Mouse (Mus musculus): ENCODE data around the gene Isl2. TPM values are rescaled to one million over a fixed set of nuclear protein-coding genes. Genes with fewer than 3 reads are reported as not detected.

The Isl2 gene
- polyA plus RNA-seq, 1 experiment: not detected

- TF ChIP-seq POLR2A (IDR thresholded peaks at IDR 0.05; ENCODE audit: insufficient read depth, low read length) (no peak), CTCF (IDR thresholded peaks at IDR 0.05; ENCODE audit: low read depth, low read length) (no peak), EP300 (IDR thresholded peaks at IDR 0.05; ENCODE audit: insufficient read depth, low read depth, low read length) (no peak)
- Histone ChIP-seq H3K4me1 (ENCODE audit: control insufficient read depth, insufficient read depth, low read length) (no peaks in the 10 kb centered on the region), H3K27ac (ENCODE audit: insufficient read depth, low read length) (no peak overlapping the region), H3K9ac (ENCODE audit: low read depth, poor library complexity, severe bottlenecking) (no peak overlapping the region), H3K36me3 (ENCODE audit: control insufficient read depth, insufficient read depth, low read length, poor library complexity, severe bottlenecking) (no peaks in the 10 kb centered on the region), H3K4me3 (ENCODE audit: low read depth, low read length) (peak overlapping the region; percentile 42), H3K27me3 (ENCODE audit: control insufficient read depth, insufficient read depth, low read length, poor library complexity, severe bottlenecking) (peaks cover 27% of the 10 kb centered on the region), H3K9me3 (replicated peaks; ENCODE audit: control insufficient read depth, insufficient read depth, low read length, poor library complexity, severe bottlenecking) (no peaks in the 10 kb centered on the region)
Measured at GRCm38 (mm10) chr9:55540888-55541287, 2.4 kb downstream of the Isl2 start.

GRCm38 (mm10) chr9:55541681-55542365 is 3.4 kb downstream of the Isl2 start:
- Histone ChIP-seq H3K4me1 (ENCODE audit: control insufficient read depth, insufficient read depth, low read length) (no peaks in the 10 kb centered on the region), H3K27ac (ENCODE audit: insufficient read depth, low read length) (no peak overlapping the region), H3K36me3 (ENCODE audit: control insufficient read depth, insufficient read depth, low read length, poor library complexity, severe bottlenecking) (no peaks in the 10 kb centered on the region), H3K9me3 (replicated peaks; ENCODE audit: control insufficient read depth, insufficient read depth, low read length, poor library complexity, severe bottlenecking) (no peaks in the 10 kb centered on the region), H3K4me3 (ENCODE audit: low read depth, low read length) (peak overlapping the region; percentile 47), H3K27me3 (ENCODE audit: control insufficient read depth, insufficient read depth, low read length, poor library complexity, severe bottlenecking) (peaks cover 29% of the 10 kb centered on the region), H3K9ac (ENCODE audit: low read depth, poor library complexity, severe bottlenecking) (no peak overlapping the region)
- TF ChIP-seq POLR2A (IDR thresholded peaks at IDR 0.05; ENCODE audit: insufficient read depth, low read length) (no peak), EP300 (IDR thresholded peaks at IDR 0.05; ENCODE audit: insufficient read depth, low read depth, low read length) (no peak), CTCF (IDR thresholded peaks at IDR 0.05; ENCODE audit: low read depth, low read length) (no peak)

- Histone ChIP-seq H3K4me3 (ENCODE audit: low read depth, low read length) (peak overlapping the region; percentile 47), H3K9ac (ENCODE audit: low read depth, poor library complexity, severe bottlenecking) (no peak overlapping the region), H3K27ac (ENCODE audit: insufficient read depth, low read length) (no peak overlapping the region), H3K9me3 (replicated peaks; ENCODE audit: control insufficient read depth, insufficient read depth, low read length, poor library complexity, severe bottlenecking) (no peaks in the 10 kb centered on the region), H3K36me3 (ENCODE audit: control insufficient read depth, insufficient read depth, low read length, poor library complexity, severe bottlenecking) (no peaks in the 10 kb centered on the region), H3K4me1 (ENCODE audit: control insufficient read depth, insufficient read depth, low read length) (no peaks in the 10 kb centered on the region), H3K27me3 (ENCODE audit: control insufficient read depth, insufficient read depth, low read length, poor library complexity, severe bottlenecking) (peaks cover 29% of the 10 kb centered on the region)
- TF ChIP-seq EP300 (IDR thresholded peaks at IDR 0.05; ENCODE audit: insufficient read depth, low read depth, low read length) (no peak), CTCF (IDR thresholded peaks at IDR 0.05; ENCODE audit: low read depth, low read length) (no peak), POLR2A (IDR thresholded peaks at IDR 0.05; ENCODE audit: insufficient read depth, low read length) (no peak)
Measured at GRCm38 (mm10) chr9:55542366-55543325, 4.2 kb downstream of the Isl2 start.

- Histone ChIP-seq H3K4me1 (ENCODE audit: control insufficient read depth, insufficient read depth, low read length) (no peaks in the 10 kb centered on the region), H3K9me3 (replicated peaks; ENCODE audit: control insufficient read depth, insufficient read depth, low read length, poor library complexity, severe bottlenecking) (no peaks in the 10 kb centered on the region), H3K36me3 (ENCODE audit: control insufficient read depth, insufficient read depth, low read length, poor library complexity, severe bottlenecking) (no peaks in the 10 kb centered on the region), H3K27me3 (ENCODE audit: control insufficient read depth, insufficient read depth, low read length, poor library complexity, severe bottlenecking) (peaks cover 29% of the 10 kb centered on the region), H3K27ac (ENCODE audit: insufficient read depth, low read length) (no peak overlapping the region), H3K4me3 (ENCODE audit: low read depth, low read length) (no peak overlapping the region), H3K9ac (ENCODE audit: low read depth, poor library complexity, severe bottlenecking) (no peak overlapping the region)
- TF ChIP-seq POLR2A (IDR thresholded peaks at IDR 0.05; ENCODE audit: insufficient read depth, low read length) (no peak), CTCF (IDR thresholded peaks at IDR 0.05; ENCODE audit: low read depth, low read length) (no peak), EP300 (IDR thresholded peaks at IDR 0.05; ENCODE audit: insufficient read depth, low read depth, low read length) (no peak)
Measured at GRCm38 (mm10) chr9:55543336-55543702, 4.8 kb downstream of the Isl2 start.

- no peak overlapping the region for H3K9ac ChIP-seq (ENCODE audit: low read depth, poor library complexity, severe bottlenecking)
- H3K27me3 ChIP-seq (ENCODE audit: control insufficient read depth, insufficient read depth, low read length, poor library complexity, severe bottlenecking): peaks cover 29% of the 10 kb centered on the region
- no peaks in the 10 kb centered on the region for H3K4me1 ChIP-seq (ENCODE audit: control insufficient read depth, insufficient read depth, low read length)
- H3K36me3 ChIP-seq (ENCODE audit: control insufficient read depth, insufficient read depth, low read length, poor library complexity, severe bottlenecking): no peaks in the 10 kb centered on the region
- no peaks in the 10 kb centered on the region for H3K9me3 ChIP-seq (replicated peaks; ENCODE audit: control insufficient read depth, insufficient read depth, low read length, poor library complexity, severe bottlenecking)
- TF ChIP-seq CTCF (IDR thresholded peaks at IDR 0.05; ENCODE audit: low read depth, low read length): no peak
- TF ChIP-seq POLR2A (IDR thresholded peaks at IDR 0.05; ENCODE audit: insufficient read depth, low read length): no peak
- TF ChIP-seq EP300 (IDR thresholded peaks at IDR 0.05; ENCODE audit: insufficient read depth, low read depth, low read length): no peak
- no peak overlapping the region for H3K27ac ChIP-seq (ENCODE audit: insufficient read depth, low read length)
- H3K4me3 ChIP-seq (ENCODE audit: low read depth, low read length): peak overlapping the region; percentile 8; the same call in 1 of the 2 replicates
Measured at GRCm38 (mm10) chr9:55543703-55544401, 5.4 kb downstream of the Isl2 start.
